Mouse (Mus musculus) liver, postnatal 0 days (tissue): ENCODE results near the gene Tmem14a.

ENCODE experiments used
- CTCF ChIP-seq: sonication (generic); IDR thresholded peaks from 2 replicates; pipeline ENCODE4 v1.5.1; 2016; ENCODE audit warnings: antibody characterized with exemption, low read depth
- EP300 ChIP-seq: IDR thresholded peaks from 2 replicates; pipeline ENCODE4 v1.6.1; 2016; ENCODE audit warnings: antibody characterized with exemption, low read depth, mild to moderate bottlenecking

DNA sequence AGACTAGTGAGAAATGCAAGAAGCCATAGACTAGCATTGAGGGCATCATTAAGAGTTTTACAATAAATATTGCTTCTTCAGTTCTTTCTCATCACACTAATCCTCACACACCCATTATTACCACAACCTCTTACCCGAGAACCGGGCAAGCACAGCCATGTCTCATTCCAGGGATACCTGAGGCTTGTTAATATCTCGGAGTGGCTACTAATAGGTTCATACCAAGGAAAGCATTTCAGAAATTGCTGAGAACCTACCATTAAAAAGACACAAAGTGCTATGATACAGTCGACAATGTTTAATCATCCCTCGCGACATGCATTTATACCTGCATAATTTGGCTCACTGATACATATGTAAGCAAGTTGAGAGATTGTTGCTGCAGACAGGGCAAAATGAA is 17.0 kb downstream of the Tmem14a start:
- TF ChIP-seq CTCF: no peak
- TF ChIP-seq EP300: no peak
